Mouse (Mus musculus): ENCODE results near the gene Kank1. TPM values are rescaled to one million over a fixed set of nuclear protein-coding genes. Genes with fewer than 3 reads are reported as not detected.

The Kank1 gene
- polyA plus RNA-seq (2015; fragmentation: Nextera tagmentation; extraction: Ambion mirVana), result 26.2 and 26.6 TPM in 2 replicates

GRCm38 (mm10) chr19:25236596-25237491 lies at the start of gene Kank1:
Kank1 (plus strand) TSS chr19:25236975.
- peaks cover 18% of the 10 kb centered on the region for H3K27me3 ChIP-seq
- no peaks in the 10 kb centered on the region for H3K36me3 ChIP-seq
- peaks cover 13% of the 10 kb centered on the region for H3K4me1 ChIP-seq
- H3K4me3 ChIP-seq (replicated peaks), result peak within 1 kb of the TSS; percentile 67
- no peaks in the 10 kb centered on the region for H3K9me3 ChIP-seq (replicated peaks)
- peak within 1 kb of the TSS; percentile 100 for H3K4me2 ChIP-seq (replicated peaks)
- H3K27ac ChIP-seq (replicated peaks), result peak within 1 kb of the TSS; percentile 61; the same call in 1 of the 2 replicates
- H3K9ac ChIP-seq, result peak within 1 kb of the TSS; percentile 7
- WGBS, result under 1% methylated on average over 76 of the region's 76 CpGs
- ATAC-seq (ENCODE audit: insufficient number of reproducible peaks, low FRiP score, low TSS enrichment, low read depth), result peak; percentile 84

GRCm38 (mm10) chr19:25187681-25188080 lies 49.1 kb upstream of the Kank1 start:
- Histone ChIP-seq H3K27ac (replicated peaks) (no peak overlapping the region), H3K4me1 (peaks cover 11% of the 10 kb centered on the region; the same call in 1 of the 2 replicates), H3K9ac (no peak overlapping the region), H3K4me3 (replicated peaks) (no peak overlapping the region), H3K9me3 (replicated peaks) (no peaks in the 10 kb centered on the region), H3K4me2 (replicated peaks) (peak overlapping the region; percentile 22; the same call in 1 of the 2 replicates), H3K36me3 (0 out of 2 replicates have a peak, but pooled peaks cover 4% of the 10 kb centered on the region), H3K27me3 (no peaks in the 10 kb centered on the region)
- WGBS, result 62% methylated on average over 18 of the region's 18 CpGs
- ATAC-seq (ENCODE audit: insufficient number of reproducible peaks, low FRiP score, low TSS enrichment, low read depth), result 0 out of 2 replicates have a peak, but pooled peaks have one; percentile 27

- Histone ChIP-seq H3K9ac (no peak overlapping the region), H3K27me3 (no peaks in the 10 kb centered on the region), H3K9me3 (replicated peaks) (no peaks in the 10 kb centered on the region), H3K4me2 (replicated peaks) (no peak overlapping the region), H3K4me1 (no peaks in the 10 kb centered on the region), H3K36me3 (0 out of 2 replicates have a peak, but pooled peaks cover 5% of the 10 kb centered on the region), H3K4me3 (replicated peaks) (no peak overlapping the region), H3K27ac (replicated peaks) (no peak overlapping the region)
- WGBS, result 93% methylated on average over 9 of the region's 9 CpGs
- no peak for ATAC-seq (ENCODE audit: insufficient number of reproducible peaks, low FRiP score, low TSS enrichment, low read depth)
These were observed 43.0 kb upstream of the Kank1 start for GRCm38 (mm10) chr19:25193751-25194150.

- no peak overlapping the region for H3K9ac ChIP-seq
These were observed 36.5 kb upstream of the Kank1 start for GRCm38 (mm10) chr19:25200081-25200860.

GRCm38 (mm10) chr19:25203077-25203476 lies 33.7 kb upstream of the Kank1 start:
- Histone ChIP-seq H3K27ac (replicated peaks) (no peak overlapping the region), H3K9me3 (replicated peaks) (no peaks in the 10 kb centered on the region), H3K4me1 (peaks cover 13% of the 10 kb centered on the region), H3K4me3 (replicated peaks) (no peak overlapping the region), H3K4me2 (replicated peaks) (no peak overlapping the region), H3K9ac (no peak overlapping the region), H3K27me3 (peaks cover 12% of the 10 kb centered on the region; the same call in 1 of the 2 replicates), H3K36me3 (no peaks in the 10 kb centered on the region)
- WGBS, result 66% methylated on average over 12 of the region's 12 CpGs
- ATAC-seq (ENCODE audit: insufficient number of reproducible peaks, low FRiP score, low TSS enrichment, low read depth), result no peak

More at GRCm38 (mm10) chr19:25200081-25200860, 36.5 kb upstream of the Kank1 start:
- no peak overlapping the region for H3K27ac ChIP-seq (replicated peaks)
- no peaks in the 10 kb centered on the region for H3K36me3 ChIP-seq
- no peak overlapping the region for H3K4me2 ChIP-seq (replicated peaks)
- no peak overlapping the region for H3K4me3 ChIP-seq (replicated peaks)
- H3K27me3 ChIP-seq, result no peaks in the 10 kb centered on the region
- no peaks in the 10 kb centered on the region for H3K9me3 ChIP-seq (replicated peaks)
- no peak for ATAC-seq (ENCODE audit: insufficient number of reproducible peaks, low FRiP score, low TSS enrichment, low read depth)
- WGBS, result 60% methylated on average over 13 of the region's 13 CpGs
- H3K4me1 ChIP-seq, result peaks cover 8% of the 10 kb centered on the region

- no peak overlapping the region for H3K27ac ChIP-seq (replicated peaks)
- peaks cover 9% of the 10 kb centered on the region for H3K4me1 ChIP-seq
- H3K36me3 ChIP-seq, result no peaks in the 10 kb centered on the region
- H3K9ac ChIP-seq, result no peak overlapping the region
- H3K4me3 ChIP-seq (replicated peaks), result no peak overlapping the region
- no peaks in the 10 kb centered on the region for H3K9me3 ChIP-seq (replicated peaks)
- 67% methylated on average over 12 of the region's 12 CpGs for WGBS
- no peak for ATAC-seq (ENCODE audit: insufficient number of reproducible peaks, low FRiP score, low TSS enrichment, low read depth)
- H3K27me3 ChIP-seq, result peaks cover 12% of the 10 kb centered on the region; the same call in 1 of the 2 replicates
- H3K4me2 ChIP-seq (replicated peaks), result no peak overlapping the region
These were observed 29.8 kb upstream of the Kank1 start for GRCm38 (mm10) chr19:25206969-25207368.

DNA sequence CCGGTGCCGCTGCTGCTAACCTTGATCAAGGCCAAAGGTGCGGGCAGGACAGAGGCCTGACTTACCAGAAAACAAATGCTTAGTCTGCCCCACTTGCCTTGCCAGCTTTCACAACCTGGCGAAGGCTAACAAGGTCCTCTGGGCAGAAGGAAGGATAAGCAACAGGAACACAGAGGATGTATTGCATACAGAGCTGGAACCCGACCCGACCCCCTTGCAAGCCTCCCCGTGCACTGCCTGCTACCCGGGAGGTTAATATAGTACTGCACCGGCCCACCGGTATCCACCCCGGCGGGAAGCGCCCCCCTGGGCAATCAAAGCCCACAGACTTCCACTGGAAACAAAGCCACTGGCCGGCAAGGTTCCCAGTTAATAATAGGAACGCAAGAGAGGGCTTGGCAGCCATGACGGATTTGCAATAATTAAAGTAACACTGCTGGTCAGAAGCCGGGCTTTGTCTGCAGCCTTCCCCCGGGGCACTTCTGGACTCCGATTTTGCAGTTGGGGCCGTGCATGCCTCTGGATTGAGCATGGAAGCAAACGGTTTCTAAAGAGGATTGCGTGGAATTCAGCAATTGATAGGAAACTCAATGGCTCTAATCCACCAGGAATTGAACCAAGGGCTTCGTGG lies 28.9 kb upstream of the Kank1 start:
- WGBS, result 9% methylated on average over 23 of the region's 23 CpGs
- H3K36me3 ChIP-seq, result no peaks in the 10 kb centered on the region
- H3K27me3 ChIP-seq, result peaks cover 12% of the 10 kb centered on the region; the same call in 1 of the 2 replicates
- 0 out of 2 replicates have a peak overlapping the region, but pooled peaks have one; percentile 2 for H3K4me3 ChIP-seq (replicated peaks)
- H3K27ac ChIP-seq (replicated peaks), result no peak overlapping the region
- peak overlapping the region; percentile 39 for H3K4me2 ChIP-seq (replicated peaks)
- H3K4me1 ChIP-seq, result peaks cover 9% of the 10 kb centered on the region
- ATAC-seq (ENCODE audit: insufficient number of reproducible peaks, low FRiP score, low TSS enrichment, low read depth), result no peak
- no peak overlapping the region for H3K9ac ChIP-seq
- no peaks in the 10 kb centered on the region for H3K9me3 ChIP-seq (replicated peaks)

GRCm38 (mm10) chr19:25208596-25209110 lies 28.1 kb upstream of the Kank1 start:
- no peak for ATAC-seq (ENCODE audit: insufficient number of reproducible peaks, low FRiP score, low TSS enrichment, low read depth)
- no peaks in the 10 kb centered on the region for H3K9me3 ChIP-seq (replicated peaks)
- H3K27me3 ChIP-seq, result peaks cover 12% of the 10 kb centered on the region; the same call in 1 of the 2 replicates
- H3K9ac ChIP-seq, result no peak overlapping the region
- H3K27ac ChIP-seq (replicated peaks), result no peak overlapping the region
- no peak overlapping the region for H3K4me2 ChIP-seq (replicated peaks)
- WGBS, result 72% methylated on average over 11 of the region's 11 CpGs
- H3K4me1 ChIP-seq, result peaks cover 9% of the 10 kb centered on the region
- H3K4me3 ChIP-seq (replicated peaks), result no peak overlapping the region
- H3K36me3 ChIP-seq, result no peaks in the 10 kb centered on the region

DNA sequence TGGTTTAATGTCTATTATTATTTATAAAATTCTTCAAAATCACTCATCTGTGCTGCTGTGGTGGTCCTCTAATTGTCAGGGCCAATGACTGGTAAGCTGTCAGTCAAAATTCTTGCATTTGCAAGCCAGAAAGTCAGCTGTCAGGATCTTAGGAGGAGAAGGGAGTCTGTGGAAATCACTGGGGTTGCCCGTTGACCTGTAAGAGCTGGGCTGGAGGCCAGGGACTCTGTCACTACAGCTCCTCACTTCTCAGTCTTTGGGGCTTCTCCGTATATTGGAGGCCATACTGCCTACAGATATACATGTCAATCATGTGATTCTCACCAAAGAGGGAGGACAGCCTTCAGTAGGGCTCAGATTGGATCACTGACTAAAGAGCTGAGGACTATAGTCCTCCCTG lies 16.2 kb upstream of the Kank1 start:
- no peak overlapping the region for H3K27ac ChIP-seq (replicated peaks)
- WGBS, result 76% methylated on average over 2 of the region's 2 CpGs
- H3K27me3 ChIP-seq, result no peaks in the 10 kb centered on the region
- H3K9me3 ChIP-seq (replicated peaks), result no peaks in the 10 kb centered on the region
- no peak overlapping the region for H3K9ac ChIP-seq
- no peak overlapping the region for H3K4me3 ChIP-seq (replicated peaks)
- no peaks in the 10 kb centered on the region for H3K4me1 ChIP-seq
- H3K4me2 ChIP-seq (replicated peaks), result no peak overlapping the region
- no peak for ATAC-seq (ENCODE audit: insufficient number of reproducible peaks, low FRiP score, low TSS enrichment, low read depth)
- H3K36me3 ChIP-seq, result no peaks in the 10 kb centered on the region

GRCm38 (mm10) chr19:25221964-25222640 lies 14.7 kb upstream of the Kank1 start:
- Histone ChIP-seq H3K36me3 (no peaks in the 10 kb centered on the region), H3K4me2 (replicated peaks) (no peak overlapping the region), H3K27me3 (no peaks in the 10 kb centered on the region), H3K4me1 (no peaks in the 10 kb centered on the region), H3K4me3 (replicated peaks) (no peak overlapping the region), H3K27ac (replicated peaks) (no peak overlapping the region), H3K9ac (no peak overlapping the region), H3K9me3 (replicated peaks) (no peaks in the 10 kb centered on the region)
- no peak for ATAC-seq (ENCODE audit: insufficient number of reproducible peaks, low FRiP score, low TSS enrichment, low read depth)
- WGBS, result 53% methylated on average over 9 of the region's 9 CpGs
